Mouse (Mus musculus) lung, postnatal 36 days (tissue): ENCODE measurements around the gene Stpg4.
A peak's percentile ranks its signal among the peaks of the same experiment; 100 is the strongest.

ENCODE experiments used
- DNase-seq: peaks from one replicate; pipeline ENCODE4 v3.0.0; 2022; ENCODE audit warnings: mixed read lengths

Gene Stpg4

DNA sequence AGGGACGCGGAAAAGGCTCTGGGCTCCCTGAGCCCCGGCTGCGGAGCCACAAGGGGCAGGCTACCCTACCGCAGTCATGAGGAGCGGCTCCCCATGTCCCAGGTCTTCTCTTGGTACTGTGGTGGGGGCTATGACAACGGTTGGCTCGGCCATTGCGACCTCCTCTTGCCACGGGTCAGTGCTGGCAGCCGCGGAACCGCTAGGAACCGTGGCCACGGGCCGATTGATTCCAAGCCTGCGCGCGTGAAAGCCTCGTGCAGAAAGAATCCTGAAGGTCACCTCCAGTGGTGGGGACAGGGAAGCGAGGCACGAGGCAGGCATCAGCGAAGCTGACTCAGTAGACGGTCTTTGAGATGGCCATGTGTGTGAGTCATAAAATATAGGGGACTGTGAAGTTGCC is at the start of gene Stpg4:
Stpg4 (minus strand) TSS at position 231 of the 400 bp plus-strand sequence.
- DNase-seq, result no peak

DNA sequence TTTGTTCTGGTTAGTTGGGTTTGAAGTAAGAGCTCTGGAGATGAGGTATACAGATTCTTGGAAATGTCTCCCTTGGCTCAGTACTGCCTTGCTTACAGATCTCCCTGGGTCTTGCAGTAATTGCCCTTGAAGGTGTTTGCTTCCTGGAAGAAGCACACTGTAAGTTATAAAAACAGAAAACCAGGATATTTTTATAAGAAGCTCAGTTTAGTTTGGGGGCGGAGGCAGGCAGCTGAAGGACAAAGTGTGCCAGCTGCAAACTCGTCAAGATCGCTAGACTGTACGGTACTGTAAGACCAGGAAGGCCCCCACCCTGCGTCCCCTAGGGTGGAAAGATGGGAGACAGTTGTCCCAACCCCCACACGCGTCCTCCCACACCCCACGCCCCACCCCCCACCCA is 47.8 kb upstream of the Stpg4 start:
- DNase-seq, result no peak

DNA sequence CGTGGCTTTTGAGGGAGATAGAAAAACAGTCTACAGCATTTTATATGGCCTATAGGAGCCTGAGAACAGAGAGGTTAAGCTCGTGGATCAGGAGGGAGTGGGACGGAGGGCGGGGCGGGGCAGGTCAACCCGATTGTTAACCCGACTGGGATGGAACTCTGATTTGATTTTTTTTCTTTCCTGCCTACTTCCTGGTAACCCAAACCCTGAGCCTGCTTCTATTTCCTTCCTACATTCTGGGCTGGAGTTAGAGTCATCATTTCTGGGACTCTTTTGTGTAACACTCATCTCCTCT is 46.9 kb upstream of the Stpg4 start:
- no peak for DNase-seq

DNA sequence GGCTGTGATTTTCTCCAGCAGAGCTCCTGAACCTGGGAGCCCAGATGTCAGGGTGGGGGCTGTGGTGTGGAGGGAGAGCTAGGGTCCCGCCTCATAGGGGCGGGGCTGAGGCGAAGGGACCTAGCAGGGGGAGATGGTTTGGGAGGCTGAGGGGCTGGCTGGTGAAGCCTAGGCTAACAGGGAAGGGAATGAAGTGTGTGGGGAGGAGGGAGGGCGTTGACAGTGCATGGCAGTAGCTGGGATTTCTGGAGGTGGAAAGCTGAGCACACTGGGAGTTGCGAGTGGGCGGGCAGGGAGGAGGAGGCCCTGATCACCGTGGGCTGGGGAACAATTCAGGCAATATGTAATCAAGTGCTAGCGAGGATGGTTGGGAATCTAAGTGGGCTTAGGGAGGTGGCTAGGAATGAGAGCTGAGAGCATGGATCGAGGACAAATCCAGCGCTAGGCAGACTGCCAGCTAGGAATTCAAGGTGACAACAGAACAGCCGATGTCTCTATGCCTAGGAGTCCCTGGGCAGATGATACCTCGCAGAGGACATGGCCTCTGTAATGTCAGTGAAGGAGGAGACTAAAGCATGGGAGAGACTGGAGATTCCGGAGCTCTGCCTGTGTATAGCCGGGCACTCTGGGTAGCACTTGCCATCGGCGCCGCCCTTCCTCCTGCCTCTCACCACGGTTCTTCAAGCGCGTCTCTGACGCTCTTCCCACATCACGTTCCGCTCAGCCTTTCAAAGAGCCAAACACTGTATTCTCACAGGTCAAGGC is 46.4 kb upstream of the Stpg4 start:
- peak; percentile 76 for DNase-seq

DNA sequence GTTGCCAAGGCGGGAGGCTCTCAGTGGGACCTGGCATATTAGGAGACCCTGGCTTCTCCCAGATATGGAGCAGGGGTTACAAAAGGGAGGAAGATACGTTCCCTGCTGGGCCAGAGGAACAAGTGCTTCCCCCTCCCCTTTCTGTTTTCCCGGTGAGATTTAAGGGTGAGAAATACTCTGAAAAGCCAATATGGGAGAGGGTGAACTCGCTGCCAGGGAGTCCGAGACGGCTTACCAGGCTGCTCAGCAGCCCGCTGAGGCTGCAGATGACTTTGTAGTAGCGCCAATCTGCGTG is 45.8 kb upstream of the Stpg4 start:
- DNase-seq, result no peak

DNA sequence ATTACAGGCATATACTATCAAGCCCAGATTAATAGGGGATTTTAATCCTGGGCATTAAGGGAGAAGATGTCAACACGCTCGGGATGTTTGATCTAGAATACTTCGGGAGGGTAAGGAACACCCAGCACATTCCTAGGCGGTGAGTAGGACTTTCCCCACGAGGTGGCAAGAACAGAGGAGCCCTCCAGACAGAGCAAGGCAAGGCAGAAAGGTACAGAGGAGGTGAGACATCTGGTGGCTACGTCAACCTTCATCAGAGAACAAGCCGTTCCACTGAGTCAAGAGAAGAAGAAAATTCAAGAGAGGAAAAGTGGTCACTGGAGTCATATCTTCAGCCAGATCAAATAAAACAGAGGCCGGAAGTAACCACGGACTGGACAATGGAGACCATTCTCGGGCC is 45.3 kb upstream of the Stpg4 start:
- DNase-seq, result peak; percentile 65

DNA sequence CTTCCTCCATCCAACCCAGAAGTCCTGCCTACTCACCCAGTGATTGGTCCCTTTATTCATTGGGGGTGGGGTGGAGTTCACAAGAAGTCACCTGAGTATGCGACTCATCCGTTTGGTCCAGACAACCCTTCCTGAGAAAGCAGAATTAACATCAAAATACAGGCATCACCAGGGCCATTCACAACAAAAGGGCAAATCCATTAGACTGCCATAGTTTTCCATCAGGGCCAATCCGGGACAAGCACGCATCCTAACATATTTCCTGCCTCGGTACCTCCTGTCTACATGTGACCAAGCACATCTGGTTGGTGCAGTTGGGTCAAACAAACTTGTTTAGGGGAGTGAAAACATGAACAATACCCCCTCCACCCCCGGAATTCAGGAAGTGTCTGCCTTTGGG is 44.1 kb upstream of the Stpg4 start:
- DNase-seq, result no peak

DNA sequence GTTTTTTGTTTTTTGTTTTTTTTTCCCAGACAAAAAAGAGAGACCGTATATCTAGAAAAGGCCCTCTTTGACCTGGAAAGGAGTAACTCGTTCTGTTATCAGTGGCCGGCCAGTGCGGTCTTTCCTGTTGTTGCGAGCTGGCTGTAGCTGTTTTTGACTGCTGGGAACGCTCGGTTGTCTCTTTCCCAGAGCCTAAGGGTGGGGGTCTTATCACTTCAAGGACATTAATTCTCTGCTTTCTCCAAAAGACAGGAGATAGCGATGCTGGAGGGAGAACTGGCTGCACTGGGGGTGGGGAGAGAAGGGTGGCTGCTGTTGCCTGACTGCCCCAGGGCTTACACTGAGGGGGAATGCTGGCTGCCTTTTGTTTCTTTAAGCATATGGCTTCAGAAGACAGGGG is 43.3 kb upstream of the Stpg4 start:
- no peak for DNase-seq

DNA sequence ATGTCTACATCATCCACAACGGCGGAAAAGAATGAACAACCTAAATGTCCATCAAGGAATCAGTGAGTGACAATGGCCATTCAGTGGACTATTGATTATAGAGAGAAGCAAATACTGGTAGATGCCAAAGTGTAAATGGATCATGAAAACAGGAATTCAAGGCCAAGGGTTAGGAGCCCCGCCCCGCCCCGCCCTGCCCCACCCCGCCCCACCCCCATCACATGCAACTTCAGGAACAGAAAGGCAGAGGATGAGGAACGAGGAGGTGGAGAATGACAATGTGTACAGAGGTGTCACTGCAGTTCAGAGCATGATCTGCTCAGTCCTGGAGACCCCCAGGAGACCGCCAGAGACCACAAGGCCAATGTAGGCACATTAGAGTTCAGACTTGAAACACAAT is 42.7 kb upstream of the Stpg4 start:
- no peak for DNase-seq

DNA sequence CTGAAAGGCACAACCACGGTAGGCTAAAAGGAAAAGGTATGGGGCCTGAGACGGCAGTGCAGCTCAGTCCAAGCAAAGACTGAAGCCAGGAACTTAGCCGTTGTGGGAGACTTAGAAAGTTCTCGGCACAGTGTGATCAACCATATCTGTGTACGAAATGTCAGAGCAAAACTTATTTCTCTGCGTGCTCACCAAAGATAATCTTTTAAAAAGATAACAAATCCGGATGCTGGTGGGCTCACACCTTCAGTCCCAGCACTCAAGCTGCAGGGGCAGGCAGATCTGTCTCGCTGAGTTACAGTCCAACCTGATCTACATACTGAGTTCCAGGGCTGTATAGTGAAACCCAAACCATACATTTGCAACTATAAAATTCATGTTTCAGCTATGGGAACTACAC is 41.9 kb upstream of the Stpg4 start:
- DNase-seq, result no peak

DNA sequence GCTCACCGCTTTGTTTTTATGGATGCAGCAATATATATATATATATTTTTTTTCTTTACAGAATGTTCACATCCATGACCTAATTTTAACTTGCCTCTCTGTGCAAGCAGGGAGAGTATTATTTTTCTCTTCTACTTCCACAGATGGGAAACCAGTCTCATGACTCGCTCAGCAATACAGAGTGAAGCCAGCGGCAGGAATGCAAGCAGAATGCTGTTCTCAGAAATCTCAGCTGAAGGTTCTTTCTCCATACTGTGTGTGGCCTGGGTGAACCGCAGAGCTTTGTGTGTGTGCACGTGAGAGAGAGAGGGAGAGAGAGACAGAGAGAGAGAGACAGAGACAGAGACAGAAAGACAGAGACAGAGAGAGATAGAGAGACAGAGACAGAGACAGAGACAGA is 41.1 kb upstream of the Stpg4 start:
- no peak for DNase-seq

DNA sequence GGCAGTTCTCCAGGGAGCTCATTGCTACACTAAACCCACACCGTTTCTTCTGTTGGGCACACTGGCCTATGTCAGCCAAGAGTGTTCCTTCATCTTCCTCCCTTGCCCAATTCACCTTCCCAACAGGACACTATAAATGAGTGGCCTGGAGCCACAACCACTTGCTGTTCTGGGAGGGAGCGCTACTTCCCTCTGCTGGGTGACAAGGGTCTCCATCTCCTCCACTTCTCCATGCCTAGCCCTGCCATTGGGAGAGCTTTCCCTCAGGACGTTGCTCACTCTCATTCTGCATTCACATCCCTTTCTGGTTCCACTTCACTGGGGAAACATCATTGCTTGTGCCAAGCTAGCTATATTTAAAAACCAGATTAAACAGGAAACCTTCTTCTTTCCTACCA is 34.0 kb upstream of the Stpg4 start:
- DNase-seq, result no peak

DNA sequence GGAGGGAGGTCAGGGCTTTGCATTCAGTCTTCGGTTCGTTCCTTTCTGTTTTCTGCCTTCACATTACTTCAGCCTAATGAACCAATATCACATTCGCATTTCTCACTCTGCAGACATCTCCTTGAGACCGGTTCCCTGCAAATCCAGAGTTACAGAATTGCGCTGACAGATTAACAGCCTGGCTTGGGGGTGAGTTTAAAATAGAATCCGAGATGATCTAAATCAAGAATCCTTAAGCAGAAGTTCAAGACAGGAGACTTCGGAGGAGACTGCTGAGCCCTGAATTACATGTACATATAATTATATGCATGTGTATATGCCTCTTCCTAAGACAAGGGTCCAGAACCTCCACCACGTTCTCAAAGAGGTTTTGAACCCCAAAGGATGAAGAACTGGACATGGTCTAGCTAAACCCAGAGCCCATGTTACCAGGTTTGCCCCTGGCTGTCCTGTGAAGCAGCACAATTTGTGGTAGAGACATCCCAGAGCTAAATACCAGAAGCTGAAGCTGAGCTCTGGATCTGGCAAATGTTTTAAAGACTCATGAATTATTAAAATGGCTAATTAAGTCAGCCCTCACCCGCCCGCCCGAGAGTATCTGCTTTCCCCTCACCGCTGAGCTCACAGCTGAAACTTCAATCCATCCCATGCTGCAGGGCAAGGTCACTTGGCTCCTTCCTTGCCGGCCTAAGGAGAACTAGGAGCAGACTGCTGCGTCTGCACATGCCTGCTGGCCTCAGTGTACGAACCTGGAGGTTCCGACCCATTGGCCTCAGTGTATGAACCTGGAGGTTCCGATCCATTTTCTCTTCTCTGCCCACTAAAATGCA is 33.3 kb upstream of the Stpg4 start:
- DNase-seq, result no peak

DNA sequence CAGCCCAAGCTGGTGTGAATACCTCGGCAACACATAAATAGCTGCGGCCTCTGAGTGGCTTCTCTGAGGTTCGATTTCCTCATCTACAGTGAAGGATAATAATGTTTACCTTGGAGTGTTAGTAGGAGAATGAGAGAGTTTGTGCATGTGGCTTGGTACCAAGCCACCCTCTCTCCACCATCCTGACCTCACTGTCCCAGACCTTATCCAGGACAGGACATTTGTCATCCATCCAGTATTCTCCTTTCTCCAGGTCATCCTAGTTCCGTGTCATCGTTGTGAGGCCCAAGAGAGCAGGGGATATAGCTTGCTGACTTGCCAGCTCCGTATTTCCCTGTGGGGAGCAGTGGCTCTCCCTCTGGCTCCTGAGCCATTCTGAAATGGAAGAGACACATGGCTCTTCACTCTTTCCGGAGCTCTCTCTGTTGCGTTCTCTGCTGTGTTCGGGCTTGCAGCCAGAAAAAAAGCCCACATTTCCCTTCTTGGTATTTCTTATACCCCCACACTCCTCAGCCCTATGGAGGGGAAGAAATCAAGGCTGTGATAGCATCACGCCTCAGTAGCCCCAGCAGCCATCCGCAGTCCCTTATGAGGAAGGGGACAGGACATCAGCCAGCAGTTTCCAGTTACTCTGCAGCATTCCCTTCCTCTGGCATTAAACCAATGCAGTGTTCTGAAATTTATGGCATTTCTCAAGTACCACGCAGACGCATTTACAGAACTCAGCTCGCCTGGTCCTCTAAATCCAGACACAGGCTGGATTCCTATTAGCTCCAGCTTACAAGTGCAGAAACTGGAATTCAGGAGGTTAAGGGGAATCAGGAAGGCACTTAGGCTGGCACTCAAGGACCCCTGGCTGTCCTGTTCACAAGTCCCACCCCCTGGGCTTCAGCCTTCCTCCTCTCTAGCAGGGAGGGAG is 32.5 kb upstream of the Stpg4 start:
- peak; percentile 22 for DNase-seq

DNA sequence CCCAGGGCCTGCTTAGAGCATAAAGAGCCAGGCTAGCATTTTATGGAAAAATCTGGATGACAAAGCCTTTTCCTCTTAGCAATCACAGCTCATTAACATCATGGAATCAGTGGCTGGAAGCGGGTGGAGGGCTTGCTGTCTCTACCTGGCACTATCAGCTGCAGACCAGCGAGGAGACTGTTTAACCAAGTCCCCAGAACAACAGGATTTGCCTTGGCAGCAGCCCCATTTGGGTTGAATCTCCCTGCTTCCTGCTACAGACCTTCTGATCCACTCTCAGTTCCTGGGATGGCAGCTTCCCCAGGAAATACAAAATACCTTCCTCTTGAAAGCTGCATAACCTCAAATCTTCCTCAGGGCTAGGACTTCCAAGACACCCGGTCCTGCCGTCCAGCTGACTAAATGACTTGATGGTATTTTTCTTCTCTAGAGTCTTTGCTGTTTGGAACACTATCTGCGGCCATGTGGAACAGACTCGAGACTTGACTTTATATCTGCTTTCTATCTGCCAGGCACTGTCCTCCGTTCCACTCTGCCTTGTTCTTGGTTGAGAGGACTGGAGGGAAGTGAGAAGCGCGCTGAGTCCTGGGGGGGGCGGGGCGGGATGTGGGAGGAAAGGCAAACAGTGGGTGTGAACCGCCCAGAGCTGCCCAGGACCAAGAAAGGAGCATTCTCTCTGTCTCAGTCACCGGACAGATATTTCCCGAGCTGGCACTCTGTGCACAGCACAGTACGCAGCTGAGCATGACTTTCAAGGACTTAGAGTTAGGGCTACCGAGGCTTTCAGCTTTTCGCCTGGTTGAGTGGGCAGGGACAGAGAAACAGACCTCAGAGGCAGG is 31.6 kb upstream of the Stpg4 start:
- peak; percentile 73 for DNase-seq

DNA sequence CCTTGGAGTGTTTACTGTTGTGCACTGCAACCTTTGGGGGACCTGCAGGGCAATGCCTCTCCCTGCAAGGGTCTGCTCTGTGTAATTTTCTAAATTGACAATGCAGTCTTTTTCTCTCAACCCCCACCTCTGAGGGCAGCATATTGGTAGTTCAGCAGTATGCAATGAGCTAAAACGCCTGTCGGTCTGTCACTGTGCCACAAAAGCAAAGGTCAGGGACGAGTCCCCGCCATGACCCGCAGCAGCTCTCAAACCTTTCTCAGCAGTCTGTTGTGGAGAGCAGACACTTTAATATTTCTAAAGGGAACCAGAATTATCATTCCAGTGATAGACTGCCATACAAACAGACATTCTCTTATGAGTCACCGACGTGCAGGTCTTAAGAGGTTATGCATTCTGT is 30.4 kb upstream of the Stpg4 start:
- DNase-seq, result no peak

DNA sequence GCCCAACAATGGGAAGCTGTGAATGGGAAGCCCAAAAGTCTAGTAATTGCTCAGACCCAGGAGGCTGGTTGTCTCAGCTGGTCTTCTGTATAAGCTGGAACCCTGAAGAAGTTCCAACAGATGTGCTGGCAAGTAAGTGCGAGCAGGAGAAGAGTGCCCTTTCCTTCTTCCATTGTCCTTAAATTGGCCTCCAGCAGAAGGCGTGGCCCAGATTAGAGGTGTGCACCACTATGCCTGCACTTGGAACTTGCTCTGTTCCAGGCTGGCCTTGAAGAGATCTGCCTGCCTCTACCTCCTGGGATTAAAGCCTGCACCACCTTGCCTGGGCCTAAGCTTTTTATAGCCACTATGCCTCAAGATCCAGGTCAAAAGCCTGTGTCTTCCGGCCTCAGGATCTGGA is 26.6 kb upstream of the Stpg4 start:
- DNase-seq, result no peak

DNA sequence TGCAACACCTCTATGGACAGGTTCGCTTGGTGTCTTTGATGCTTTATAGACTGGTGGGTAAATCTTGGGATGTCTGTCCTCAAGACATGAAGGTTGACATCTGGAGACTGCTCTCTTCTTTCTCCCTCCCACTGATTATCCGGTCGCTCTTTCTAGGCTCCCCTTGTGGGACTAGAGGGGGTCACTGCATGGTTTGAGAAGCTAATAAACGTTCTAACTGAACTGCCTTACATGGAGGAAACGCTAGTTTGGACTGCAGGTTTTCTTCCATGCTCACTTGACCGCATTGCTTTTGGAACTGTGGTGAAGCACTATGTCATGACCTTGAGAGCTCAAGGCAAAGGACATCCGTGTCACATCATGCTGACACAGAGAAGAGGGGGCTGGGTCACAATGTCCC is 25.8 kb upstream of the Stpg4 start:
- no peak for DNase-seq

DNA sequence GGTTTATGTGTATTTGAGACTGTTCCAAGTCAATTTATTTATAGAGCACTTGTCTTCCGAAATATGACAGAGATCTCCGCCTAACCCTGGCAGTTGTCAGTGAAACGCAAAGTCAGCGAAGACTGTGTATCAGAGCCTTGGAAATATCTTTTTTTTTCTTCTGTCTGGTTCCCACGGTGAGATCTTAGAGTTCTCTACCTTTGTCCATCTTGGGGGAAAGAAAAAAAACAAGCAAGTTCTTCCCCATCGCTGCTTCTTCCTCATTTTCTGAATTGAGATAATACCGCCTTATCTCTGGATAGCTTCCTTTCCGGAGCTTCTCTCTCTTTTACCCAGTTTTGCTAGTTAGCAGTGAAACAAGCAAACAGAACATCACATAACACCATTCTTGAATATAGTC is 21.3 kb upstream of the Stpg4 start:
- DNase-seq, result no peak

DNA sequence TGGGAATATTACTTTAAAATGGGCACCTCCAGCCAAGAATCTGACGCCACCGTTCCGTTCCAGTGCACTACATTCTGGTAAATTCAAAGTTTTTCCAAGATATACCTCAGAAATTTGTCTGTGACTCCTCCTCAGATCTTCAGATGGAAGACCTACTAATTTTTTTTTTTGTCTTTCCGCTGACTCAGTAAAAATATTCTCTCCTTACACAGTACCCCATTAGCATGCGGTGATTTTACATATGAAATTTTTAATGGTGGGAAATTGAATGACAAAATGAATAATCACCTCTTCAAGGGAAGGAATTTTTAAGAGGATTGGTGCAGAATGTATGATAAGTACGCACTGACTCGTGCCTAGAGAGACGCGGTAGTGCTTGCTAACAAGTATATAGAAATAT is 20.8 kb upstream of the Stpg4 start:
- no peak for DNase-seq

DNA sequence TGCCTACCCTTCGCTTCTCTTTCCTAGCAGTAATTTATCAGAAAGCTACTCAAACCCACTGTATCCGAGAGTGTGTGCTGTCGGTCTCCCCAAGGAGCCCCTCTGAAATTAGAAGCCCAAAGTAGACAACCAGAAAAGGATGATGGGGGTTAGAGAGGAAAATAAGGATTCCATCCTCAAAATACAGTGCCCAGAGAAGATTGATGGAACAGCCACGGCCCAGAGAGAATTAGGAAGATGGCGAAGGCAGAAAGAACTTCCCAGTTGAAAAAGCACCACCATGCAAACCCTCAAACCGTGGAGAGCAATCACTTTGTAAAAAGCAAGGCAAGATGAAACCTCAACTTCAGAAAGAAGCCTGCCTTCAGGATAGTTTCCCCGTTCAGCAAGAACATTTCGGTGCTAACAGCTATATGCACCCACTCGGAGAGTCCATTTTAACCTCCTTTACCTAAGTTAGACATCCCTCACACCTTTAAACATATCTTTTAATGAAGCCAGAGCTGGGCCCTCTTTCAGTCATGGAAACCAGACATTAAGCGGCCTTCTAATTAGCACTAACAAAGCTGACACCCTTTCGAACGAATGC is 20.2 kb upstream of the Stpg4 start:
- DNase-seq, result no peak
